Mouse (Mus musculus) c-Kit-negative CD71-positive TER-119-positive erythroid progenitor cells, embryonic 14.5 days (primary cell): Measurements from ENCODE around the gene Prdm8.

Experiments used
- DNase-seq: peaks from one replicate; pipeline ENCODE4 v3.0.0-alpha.2; 2013; ENCODE audit warnings: low read depth, low spot score

The Prdm8 gene

DNA sequence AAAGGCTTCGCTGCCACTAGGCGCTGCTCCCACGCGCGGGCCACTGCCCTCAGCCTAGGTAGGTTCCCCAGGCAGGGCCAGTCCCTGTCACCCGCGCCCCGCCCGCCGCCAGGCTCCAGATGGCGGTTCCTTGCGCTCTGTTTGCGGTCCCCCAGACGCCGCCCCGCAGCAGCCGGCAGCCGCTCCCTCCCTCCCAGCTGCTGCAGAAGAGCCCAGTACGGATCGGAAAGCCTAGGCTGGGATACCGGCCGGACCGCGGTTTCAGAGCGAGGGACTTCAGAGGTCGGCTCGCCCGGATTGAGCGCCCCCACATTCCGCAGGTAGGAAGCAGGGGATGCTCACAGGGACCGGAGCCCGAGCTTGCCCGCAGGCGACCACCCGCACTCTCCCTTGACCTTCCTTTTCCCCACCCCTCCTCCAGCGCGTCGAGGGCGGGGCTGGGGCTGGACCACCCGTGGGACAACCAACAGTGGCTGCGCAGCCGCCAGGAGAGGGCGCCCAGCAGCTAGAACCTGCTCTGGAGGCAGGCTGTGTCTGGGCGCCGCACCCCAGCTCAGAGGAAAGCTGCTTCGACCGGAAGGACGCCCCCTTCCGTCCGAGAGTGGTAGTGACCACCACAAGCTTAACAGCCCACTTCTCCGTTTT lies at the start of gene Prdm8:
Gene Prdm8, plus strand, starts transcription at position 19 of the 645 bp plus-strand sequence.
- DNase-seq, result no peak

DNA sequence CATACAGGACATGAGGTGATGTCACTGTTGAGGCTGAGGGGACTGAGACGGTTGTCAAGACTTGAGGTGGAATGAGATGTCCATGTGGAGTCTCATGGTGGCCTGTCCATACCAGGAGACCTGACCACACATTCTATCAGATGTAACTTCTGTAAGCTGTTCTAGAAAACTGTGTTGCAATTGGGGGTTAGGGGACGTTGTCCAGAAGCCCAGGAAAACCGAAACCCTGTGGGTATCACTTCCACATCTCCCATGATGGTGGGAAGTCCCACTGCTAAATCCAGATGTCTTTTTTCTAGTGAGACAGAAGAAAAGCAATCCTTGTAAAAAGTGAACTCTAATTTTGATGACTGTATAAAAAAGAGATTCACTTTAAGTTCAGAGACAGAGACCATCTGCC lies 39.9 kb upstream of the Prdm8 start:
- DNase-seq, result no peak

DNA sequence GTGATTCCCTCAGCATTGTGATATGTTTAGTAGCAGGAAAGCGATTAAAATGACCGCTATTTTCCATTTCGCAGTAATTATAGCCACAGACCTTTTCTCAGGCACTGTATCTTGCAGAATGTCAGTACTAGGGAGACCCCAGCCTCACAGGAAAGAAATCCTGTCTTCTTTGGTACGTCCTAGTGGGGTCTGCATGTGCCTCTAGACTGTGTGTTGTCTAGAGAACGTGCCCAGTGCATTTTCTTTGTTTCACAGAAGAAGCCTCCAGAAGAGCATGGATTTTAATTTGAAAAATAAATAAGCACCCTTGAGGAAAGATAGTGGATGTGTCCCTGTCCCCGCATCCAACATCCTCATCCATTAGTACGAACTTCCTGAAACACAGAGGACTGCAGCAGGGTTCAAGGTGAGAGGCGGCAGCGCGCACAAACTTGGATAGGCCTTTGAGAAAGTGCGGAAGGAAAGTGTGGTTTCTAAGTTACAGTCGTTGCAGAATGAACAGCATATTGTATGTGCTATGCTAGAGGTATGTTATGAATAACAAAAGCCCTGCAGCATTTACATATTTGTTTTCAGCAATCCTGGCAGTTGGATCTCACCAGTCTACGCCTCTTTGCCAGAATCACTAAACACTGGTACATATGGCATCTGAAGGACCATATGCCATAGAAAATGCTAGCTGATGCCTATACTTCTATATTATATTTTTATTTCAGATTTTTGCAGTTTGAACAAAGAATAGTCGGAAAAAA lies 28.3 kb upstream of the Prdm8 start:
- no peak for DNase-seq

DNA sequence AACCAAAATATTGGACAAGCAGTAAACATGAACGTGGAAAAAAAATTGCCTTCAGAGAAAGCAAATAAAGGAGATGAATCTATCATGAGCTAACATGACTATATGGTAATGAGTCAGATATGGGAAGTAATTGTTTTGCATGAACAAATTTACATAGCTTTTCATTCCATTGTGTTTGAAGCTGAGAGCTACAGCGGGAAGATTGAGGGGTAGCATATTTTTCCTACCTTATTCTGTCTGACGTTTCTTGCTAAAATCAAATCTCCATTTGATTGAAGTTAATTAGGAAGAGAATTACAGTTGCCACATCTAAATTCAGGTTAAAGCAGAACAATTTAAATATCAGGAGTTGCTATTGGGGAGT lies 27.7 kb upstream of the Prdm8 start:
- no peak for DNase-seq

- no peak for DNase-seq
These were observed 20.1 kb upstream of the Prdm8 start for GRCm38 (mm10) chr5:98146895-98147294.

GRCm38 (mm10) chr5:98166116-98166515 lies 882 bp upstream of the Prdm8 start:
- DNase-seq, result no peak

DNA sequence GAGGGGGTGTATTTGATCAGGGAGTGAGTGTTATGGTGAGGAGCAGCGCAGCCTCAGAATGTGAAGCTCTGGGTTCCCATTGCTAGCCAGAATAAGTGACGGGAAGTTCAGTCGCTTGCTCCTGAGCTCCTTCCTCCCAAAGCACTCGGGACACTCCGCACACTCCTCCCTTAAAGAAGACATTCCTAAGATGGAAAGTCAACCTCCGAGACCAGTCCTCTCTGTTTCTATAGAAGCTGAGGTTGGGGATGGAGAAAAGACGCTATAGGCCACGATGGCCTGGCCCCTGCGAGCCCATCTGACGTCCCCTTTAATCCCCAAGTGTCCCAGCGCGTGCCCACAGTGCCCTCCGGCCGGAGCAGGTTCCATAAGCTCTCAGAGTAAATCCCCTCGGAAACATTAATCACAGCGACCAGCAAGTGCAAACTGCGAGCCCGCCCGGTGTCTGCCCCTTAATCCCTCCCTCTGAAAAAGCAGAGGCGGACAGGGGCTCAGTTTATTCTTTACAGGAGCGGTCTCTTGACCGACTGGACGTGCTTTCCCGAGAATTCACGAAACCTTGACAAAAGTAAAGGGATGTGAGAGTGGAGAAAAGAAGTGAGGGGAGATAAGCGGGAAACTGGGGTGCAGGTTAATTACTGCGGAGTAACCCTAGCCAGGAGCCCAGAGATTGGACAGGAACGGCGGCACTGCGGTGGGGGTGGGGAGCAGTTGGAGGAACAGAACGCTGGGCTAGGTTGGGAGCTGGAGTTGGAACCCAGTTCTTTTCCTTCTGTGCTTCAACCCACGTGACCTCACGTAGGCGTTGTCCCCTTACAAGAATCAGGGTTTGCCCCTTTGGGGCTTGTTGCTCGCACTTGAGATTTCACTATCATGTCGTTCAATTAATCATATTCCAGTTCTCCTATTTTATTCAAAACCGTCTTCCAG lies 1.6 kb downstream of the Prdm8 start:
- DNase-seq, result no peak

- no peak for DNase-seq
These were observed 2.7 kb downstream of the Prdm8 start for GRCm38 (mm10) chr5:98169376-98170351.

- DNase-seq, result no peak
These were observed 4.7 kb downstream of the Prdm8 start for GRCm38 (mm10) chr5:98171651-98172230.

DNA sequence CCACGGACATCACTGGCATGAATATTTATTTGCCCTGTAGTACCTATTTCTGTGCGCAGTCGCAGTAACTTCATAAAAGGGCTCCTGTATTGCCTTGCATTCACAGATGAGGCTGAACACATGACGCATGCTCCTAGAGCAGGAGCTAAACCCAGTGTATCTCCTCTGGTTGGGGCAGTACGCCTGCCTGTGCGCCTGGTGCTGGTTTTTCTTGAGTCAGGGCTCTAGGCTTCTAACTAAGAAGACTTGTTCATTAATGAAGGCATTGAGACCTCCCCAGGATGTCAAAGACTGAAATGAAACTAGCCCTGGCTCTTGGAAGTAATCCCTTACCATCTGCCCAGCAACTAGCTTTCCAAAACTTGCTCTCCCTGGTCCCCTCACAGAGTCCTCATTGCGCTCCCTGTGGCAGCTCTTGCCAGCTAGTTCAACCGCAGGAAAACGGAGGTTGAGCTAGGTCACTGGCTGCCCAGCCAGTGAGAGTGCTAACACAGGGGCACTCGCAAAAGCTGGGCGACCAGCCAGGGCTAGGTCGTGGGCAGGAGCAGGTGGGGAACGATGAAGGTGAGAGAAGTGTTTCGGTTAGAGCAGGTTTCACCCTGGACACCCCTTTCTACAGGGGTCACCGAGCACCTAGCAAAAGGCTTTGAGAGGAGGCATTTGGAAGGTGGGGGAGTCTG lies 5.6 kb downstream of the Prdm8 start:
- no peak for DNase-seq

DNA sequence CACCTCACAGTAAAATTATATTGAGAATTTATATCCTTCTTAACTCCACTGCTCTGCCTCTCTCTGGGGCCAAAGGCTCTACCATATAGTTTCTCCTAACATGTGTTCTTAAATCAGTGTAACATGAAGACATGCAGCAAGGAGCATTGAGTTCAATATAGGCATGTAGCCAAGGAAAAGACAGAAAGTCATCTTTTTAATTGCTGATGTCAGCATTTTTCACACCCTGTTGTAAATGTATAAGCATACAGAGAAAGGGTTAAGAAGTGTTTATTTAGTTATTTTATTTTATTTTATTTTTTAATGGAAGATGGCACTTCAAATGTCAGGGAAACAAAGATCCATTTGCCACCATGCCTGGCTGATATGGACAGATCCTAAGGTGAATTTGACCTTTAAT lies 6.7 kb downstream of the Prdm8 start:
- DNase-seq, result no peak

GRCm38 (mm10) chr5:98179606-98180005 lies 12.6 kb downstream of the Prdm8 start:
- no peak for DNase-seq

- DNase-seq, result no peak
These were observed 13.5 kb downstream of the Prdm8 start for GRCm38 (mm10) chr5:98180461-98180887.

GRCm38 (mm10) chr5:98180888-98181635 lies 14.1 kb downstream of the Prdm8 start:
- DNase-seq, result no peak

DNA sequence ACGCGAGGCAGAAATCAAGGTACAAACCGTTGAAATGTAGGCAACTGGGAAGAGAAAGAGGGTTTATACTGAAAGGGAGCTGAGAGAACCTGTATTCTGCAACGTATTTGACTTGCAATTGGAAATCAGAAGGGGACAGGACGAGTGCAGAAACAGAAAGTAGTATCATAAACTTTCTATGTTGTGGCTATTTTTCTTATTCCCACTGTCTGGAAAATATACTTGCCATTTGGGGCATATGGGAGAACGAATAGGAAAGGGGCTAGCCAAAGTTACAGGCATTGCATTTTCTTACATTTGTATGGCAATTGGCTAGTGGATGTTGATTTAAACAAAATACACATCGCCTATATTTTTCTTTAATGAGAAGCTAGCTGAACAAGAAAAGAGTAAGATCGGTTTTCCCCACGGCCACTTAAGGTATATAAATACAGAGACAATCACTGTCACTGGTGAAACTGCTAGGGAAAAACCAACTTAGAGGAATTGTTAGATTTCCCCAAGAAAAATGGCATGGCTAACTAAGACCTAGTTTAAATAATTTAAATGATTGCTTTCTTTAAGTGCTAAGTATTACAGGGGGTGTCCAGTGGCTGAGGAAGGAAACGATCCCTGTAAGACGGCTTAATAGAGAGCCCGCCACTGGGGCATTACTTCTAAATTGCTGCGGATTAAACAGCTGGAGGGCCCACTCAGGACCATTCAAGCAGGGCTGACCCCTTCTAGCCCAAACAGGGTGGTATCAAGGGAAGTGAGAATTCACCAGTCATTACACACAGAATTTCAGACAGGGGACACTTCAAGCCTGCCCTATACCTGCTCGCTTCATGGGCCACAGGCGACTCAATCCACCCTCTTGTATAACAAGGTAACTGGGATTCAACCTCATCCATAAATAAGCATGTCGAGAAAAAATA lies 14.9 kb downstream of the Prdm8 start:
- DNase-seq, result no peak

GRCm38 (mm10) chr5:98182603-98182920 lies 15.6 kb downstream of the Prdm8 start:
- no peak for DNase-seq

DNA sequence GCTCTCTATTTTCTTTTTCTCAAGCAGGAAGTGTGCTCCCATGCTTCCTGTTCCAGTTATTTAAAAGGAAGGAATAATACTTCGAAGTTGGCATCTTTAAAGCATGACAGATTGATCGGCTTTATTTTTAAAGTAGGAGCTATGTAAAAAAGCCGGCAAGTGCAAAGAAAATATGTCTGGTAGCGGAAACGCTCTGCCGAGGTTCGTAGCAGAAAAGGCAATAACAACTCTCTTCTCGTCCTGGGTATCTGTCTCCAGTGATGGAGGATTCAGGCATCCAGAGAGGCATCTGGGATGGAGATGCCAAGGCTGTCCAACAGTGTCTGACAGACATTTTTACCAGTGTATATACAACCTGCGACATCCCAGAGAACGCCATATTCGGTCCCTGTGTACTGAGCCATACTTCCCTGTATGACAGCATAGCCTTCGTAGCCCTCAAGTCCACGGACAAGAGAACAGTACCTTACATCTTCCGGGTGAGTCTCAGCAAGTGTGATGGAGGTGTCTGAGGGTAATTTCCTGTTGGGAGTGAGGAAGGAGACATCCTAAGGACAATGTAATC lies 16.1 kb downstream of the Prdm8 start:
- no peak for DNase-seq

DNA sequence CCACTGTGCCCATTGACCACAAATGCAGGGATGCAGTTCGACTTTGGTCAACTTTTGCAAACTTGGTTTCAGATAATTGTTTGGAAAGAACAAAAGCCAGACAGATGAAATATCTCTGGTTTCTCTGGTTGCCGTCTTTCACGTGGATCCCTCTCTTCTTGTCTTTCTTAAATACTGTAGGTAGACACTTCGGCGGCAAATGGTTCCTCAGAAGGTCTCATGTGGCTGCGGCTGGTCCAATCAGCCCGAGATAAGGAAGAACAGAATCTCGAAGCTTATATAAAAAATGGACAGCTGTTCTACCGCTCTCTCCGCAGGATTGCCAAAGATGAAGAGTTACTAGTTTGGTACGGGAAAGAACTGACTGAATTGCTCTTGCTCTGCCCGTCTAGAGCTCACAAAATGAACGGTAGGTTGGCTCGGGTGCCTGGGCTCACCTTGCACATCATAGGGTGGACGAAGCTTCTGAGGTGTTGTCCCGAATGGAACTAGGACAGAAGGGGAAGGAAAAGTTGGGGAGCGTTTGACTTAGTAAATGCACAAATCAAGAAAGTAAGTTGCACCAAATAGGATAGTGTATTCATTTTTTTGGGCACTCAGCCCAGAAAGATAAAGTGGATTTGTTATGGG lies 17.4 kb downstream of the Prdm8 start:
- DNase-seq, result no peak
